Mouse (Mus musculus) monocyte, adult 59 days (primary cell): ENCODE results near the gene Obox8. TPM values are rescaled to one million over a fixed set of nuclear protein-coding genes. Genes with fewer than 3 reads are reported as not detected.

Experiments
- total RNA-seq, 2 experiments: library from RNA; stranded (reverse); gene quantifications; one replicate each; pipeline ENCODE4 v1.2.4; 2023

The Obox8 gene
- not detected for total RNA-seq

GRCm38 (mm10) chr7:14333457-14333856, at the start of gene Obox8:
Gene Obox8, minus strand, starts transcription at chr7:14333557.

Other genes with a start within 250 kb of the Obox8 start
- gene Sult2a3, start 210.5 kb downstream of the Obox8 start, total RNA-seq: not detected
- not detected for gene Sult2a6, start 78.7 kb downstream of the Obox8 start, total RNA-seq
- gene Sult2a8, start 113.2 kb upstream of the Obox8 start, total RNA-seq: not detected
- gene Sult2a7, start 160.7 kb upstream of the Obox8 start, total RNA-seq: not detected
- not detected for gene Vmn1r90, start 229.9 kb upstream of the Obox8 start, total RNA-seq